Mouse (Mus musculus) ES-E14 (cell line): Measurements from ENCODE around the gene Iqschfp.

Experiments
- HCFC1 ChIP-seq: IDR thresholded peaks from 2 replicates; pipeline ENCODE4 v1.6.1; 2012; ENCODE audit warnings: low read length, inconsistent platforms, borderline replicate concordance; ENCODE audit not compliant: insufficient read depth
- MAFK ChIP-seq: IDR thresholded peaks from 2 replicates; pipeline ENCODE4 v1.6.1; 2014; ENCODE audit warnings: mild to moderate bottlenecking, low read depth, low read length, inconsistent platforms; ENCODE audit not compliant: insufficient read depth

- no peak for TF ChIP-seq MAFK
- TF ChIP-seq HCFC1 = no peak
Measured at GRCm38 (mm10) chr3:68250589-68250988, 358.6 kb downstream of the Iqschfp start.
